Mouse (Mus musculus) ES-E14 (cell line): ENCODE measurements around the gene Plekhh2.

Experiments
- CHD2 ChIP-seq: IDR thresholded peaks from 2 replicates; pipeline ENCODE4 v1.6.1; 2014; ENCODE audit warnings: mild to moderate bottlenecking, low read depth, low read length, inconsistent platforms
- HCFC1 ChIP-seq: IDR thresholded peaks from 2 replicates; pipeline ENCODE4 v1.6.1; 2012; ENCODE audit warnings: low read length, inconsistent platforms, borderline replicate concordance; ENCODE audit not compliant: insufficient read depth
- MAFK ChIP-seq: IDR thresholded peaks from 2 replicates; pipeline ENCODE4 v1.6.1; 2014; ENCODE audit warnings: mild to moderate bottlenecking, low read depth, low read length, inconsistent platforms; ENCODE audit not compliant: insufficient read depth
- ZC3H11A ChIP-seq: IDR thresholded peaks from 2 replicates; pipeline ENCODE4 v1.6.1; 2012; ENCODE audit warnings: low read depth, mild to moderate bottlenecking, inconsistent platforms, low read length, borderline replicate concordance
- ZNF384 ChIP-seq: IDR thresholded peaks from 2 replicates; pipeline ENCODE4 v1.6.1; 2012; ENCODE audit warnings: low read depth, low read length, inconsistent platforms

GRCm38 (mm10) chr17:84497972-84498604 lies 13.6 kb upstream of the Plekhh2 start:
- TF ChIP-seq CHD2 (no peak), MAFK (no peak), HCFC1 (no peak), ZC3H11A (no peak), ZNF384 (no peak)
